Mouse (Mus musculus) testis, adult 2 months (tissue): ENCODE results near the gene Spred2. TPM values are rescaled to one million over a fixed set of nuclear protein-coding genes. Genes with fewer than 3 reads are reported as not detected.

Source experiments
- H3K27ac ChIP-seq: fragments of 200-500 bp; 2 replicates; pipeline ENCODE4 v1.5.1; 2012; ENCODE audit warnings: low read depth, low read length; ENCODE audit not compliant: control insufficient read depth, insufficient read depth
- H3K27me3 ChIP-seq: fragments of 200-500 bp; 2 replicates; pipeline ENCODE4 v1.6.1; 2012; ENCODE audit warnings: mild to moderate bottlenecking, low read length, moderate library complexity; ENCODE audit not compliant: control insufficient read depth, insufficient read depth
- H3K36me3 ChIP-seq: fragments of 200-500 bp; 2 replicates; pipeline ENCODE4 v1.6.1; 2012; ENCODE audit warnings: mild to moderate bottlenecking, low read length; ENCODE audit not compliant: control insufficient read depth, insufficient read depth
- H3K4me1 ChIP-seq: fragments of 200-500 bp; 2 replicates; pipeline ENCODE4 v1.6.1; 2012; ENCODE audit warnings: low read length; ENCODE audit not compliant: control insufficient read depth, insufficient read depth
- H3K4me3 ChIP-seq: fragments of 200-500 bp; 2 replicates; pipeline ENCODE4 v1.5.1; 2012; ENCODE audit warnings: low read depth, mild to moderate bottlenecking, low read length, moderate library complexity, mixed read lengths; ENCODE audit not compliant: control insufficient read depth
- CTCF ChIP-seq: fragments of 200-500 bp; IDR thresholded peaks from 2 replicates; pipeline ENCODE4 v1.5.1; 2012; ENCODE audit warnings: low read depth, mild to moderate bottlenecking, inconsistent platforms, low read length, moderate library complexity; ENCODE audit not compliant: control insufficient read depth, insufficient read depth, insufficient replicate concordance
- POLR2A ChIP-seq: fragments of 200-500 bp; IDR thresholded peaks from 2 replicates; pipeline ENCODE4 v1.6.1; 2012; ENCODE audit warnings: low read depth, mild to moderate bottlenecking, inconsistent platforms, low read length, moderate library complexity; ENCODE audit not compliant: control insufficient read depth
- polyA plus RNA-seq: library from polyadenylated mRNA; depleted of rRNA; stranded (reverse); fragments of >200 nt; gene quantifications from 2 replicates; pipeline ENCODE4 v1.2.3, GENCODE M21; 2012

Gene Spred2
- polyA plus RNA-seq, 1 experiment: 3.4 TPM

DNA sequence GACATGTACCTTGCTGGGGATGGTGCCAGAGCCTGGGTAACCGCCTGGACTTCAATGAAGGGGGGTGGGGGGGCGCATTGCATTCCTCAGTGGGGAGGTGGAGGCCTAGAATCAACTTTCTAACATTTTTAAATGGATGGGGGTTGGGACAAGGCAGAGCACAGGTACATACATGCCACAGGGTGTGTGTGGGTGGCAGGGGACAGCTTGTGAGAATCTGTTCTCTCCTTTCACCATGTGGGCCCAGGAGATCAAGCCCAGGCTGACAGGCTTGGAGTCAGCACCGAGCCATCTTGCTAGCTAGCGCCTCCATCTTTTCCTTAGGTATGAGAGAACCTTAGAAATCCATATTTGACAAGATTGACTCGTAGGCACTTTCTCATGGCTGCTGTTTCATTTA is 35.7 kb downstream of the Spred2 start:
- Histone ChIP-seq H3K4me3 (no peak overlapping the region), H3K36me3 (no peaks in the 10 kb centered on the region), H3K27ac (no peak overlapping the region), H3K27me3 (no peaks in the 10 kb centered on the region), H3K4me1 (no peaks in the 10 kb centered on the region)
- no peak for TF ChIP-seq POLR2A
- no peak for TF ChIP-seq CTCF

DNA sequence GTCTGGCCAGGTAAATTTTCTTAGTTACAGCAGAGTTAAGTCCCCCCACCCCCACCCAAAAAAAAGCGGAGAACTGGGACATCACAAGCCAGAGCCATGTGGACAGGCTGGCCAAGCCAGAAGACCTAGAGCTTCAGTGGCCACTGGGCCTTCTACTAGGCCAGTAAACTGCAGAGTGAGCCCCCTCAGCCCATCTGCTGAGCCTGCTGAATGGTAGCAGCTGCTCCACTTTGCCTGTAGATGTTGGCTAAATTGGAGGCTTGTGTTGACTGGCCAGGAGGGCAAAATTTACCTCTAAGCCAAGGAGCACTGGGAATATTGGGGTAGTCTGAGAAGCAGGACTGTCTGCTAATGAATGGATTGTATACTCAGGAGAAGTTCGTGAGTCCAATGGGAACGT is 36.4 kb downstream of the Spred2 start:
- Histone ChIP-seq H3K27ac (no peak overlapping the region), H3K4me3 (no peak overlapping the region), H3K4me1 (no peaks in the 10 kb centered on the region), H3K27me3 (no peaks in the 10 kb centered on the region), H3K36me3 (no peaks in the 10 kb centered on the region)
- TF ChIP-seq CTCF: no peak
- TF ChIP-seq POLR2A: no peak

- TF ChIP-seq POLR2A: no peak
- no peak for TF ChIP-seq CTCF
- H3K4me1 ChIP-seq: no peaks in the 10 kb centered on the region
- no peaks in the 10 kb centered on the region for H3K27me3 ChIP-seq
- H3K4me3 ChIP-seq: no peak overlapping the region
- H3K36me3 ChIP-seq: no peaks in the 10 kb centered on the region
- no peak overlapping the region for H3K27ac ChIP-seq
Observed at GRCm38 (mm10) chr11:19961088-19961487, 36.9 kb downstream of the Spred2 start.

DNA sequence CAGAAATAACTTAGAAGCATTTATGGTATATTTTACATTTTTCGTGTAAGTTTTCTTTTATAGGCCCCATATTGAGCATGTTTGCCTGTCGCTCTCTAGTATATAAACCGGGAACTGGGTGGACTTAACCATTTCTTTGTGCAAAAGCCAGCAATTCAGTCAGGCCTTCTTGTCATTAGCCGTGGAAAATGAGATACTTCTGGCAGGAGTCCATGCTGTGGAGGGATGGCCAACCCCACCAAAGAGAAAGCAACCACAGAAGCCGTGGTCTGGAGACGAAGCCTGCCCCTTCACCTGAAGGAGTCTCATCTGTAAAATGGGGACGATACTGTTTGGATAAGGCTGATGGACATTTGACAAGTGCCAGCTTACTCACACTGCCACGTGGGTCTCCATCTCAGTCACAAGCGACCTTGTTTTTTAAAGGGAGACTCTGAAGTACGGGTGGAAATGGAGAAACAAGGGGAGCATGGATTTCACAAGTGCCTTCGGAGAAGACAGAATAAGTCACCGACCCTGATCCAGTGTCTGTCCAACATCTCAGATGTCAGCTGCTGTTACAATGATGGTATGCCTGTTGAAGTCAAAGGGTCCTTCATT is 37.7 kb downstream of the Spred2 start:
- Histone ChIP-seq H3K27ac (no peak overlapping the region), H3K27me3 (no peaks in the 10 kb centered on the region), H3K36me3 (no peaks in the 10 kb centered on the region), H3K4me3 (no peak overlapping the region), H3K4me1 (no peaks in the 10 kb centered on the region)
- no peak for TF ChIP-seq CTCF
- no peak for TF ChIP-seq POLR2A

DNA sequence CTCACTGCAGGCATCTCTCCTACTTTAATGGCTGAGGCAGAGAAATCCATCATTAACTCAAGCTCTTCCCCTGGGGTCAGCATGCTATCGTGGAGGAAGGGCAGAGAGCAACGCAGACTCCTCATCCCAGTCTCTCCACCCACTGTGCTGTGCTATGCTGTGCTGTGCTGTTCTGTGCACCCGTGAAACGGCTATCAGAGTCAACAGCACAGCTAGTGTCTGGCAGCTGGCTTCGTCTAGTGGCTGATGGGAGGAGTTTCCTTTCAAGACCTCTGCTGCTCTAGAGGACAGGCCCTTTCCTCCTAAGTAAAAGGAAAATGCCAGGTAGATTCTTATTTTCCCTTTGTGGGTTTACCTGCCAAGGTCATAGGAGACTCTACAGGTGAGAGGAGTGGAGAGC is 38.6 kb downstream of the Spred2 start:
- Histone ChIP-seq H3K36me3 (no peaks in the 10 kb centered on the region), H3K4me3 (no peak overlapping the region), H3K4me1 (no peaks in the 10 kb centered on the region), H3K27ac (no peak overlapping the region), H3K27me3 (no peaks in the 10 kb centered on the region)
- TF ChIP-seq CTCF (no peak), POLR2A (no peak)

DNA sequence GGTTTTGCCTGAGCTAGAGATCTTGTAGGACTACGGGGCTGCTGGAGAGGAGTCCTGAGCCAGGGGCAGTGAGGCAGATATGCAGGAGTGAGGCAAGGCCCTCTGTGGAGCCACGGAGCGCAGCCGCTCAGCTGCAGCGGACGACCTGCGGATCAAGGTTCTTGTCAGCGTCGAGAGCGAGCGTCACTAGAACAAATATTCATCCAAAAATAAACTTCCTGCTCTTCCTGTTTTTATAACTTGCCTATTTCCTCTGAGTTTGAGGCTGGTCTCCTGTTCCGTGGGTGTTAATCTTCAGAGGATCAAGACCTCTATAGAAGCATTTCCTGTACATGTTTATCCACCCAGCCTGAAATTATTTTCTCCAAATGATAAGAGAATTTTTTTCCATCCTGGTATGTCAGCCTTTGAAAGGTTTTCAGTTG is 39.6 kb downstream of the Spred2 start:
- H3K36me3 ChIP-seq: no peaks in the 10 kb centered on the region
- no peaks in the 10 kb centered on the region for H3K4me1 ChIP-seq

DNA sequence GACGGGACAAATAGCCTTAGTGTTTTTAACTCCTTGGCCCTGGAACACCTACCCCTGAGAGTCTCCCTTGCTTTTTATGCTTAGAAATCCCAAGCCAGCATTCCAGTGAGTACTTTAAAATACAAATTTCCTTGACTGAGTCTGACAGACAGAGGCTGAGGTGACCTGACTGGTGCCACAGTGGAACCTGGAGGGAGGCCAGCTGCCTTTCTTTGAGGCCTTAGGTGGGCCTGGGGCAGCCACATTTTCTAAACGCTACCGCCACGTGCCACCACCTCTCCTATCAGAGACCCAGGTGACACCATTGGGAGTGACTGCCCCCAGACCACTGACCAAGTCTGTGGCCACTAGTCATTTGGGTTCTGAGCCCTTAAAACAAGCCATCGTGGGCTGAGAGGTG is 40.2 kb downstream of the Spred2 start:
- Histone ChIP-seq H3K36me3 (no peaks in the 10 kb centered on the region), H3K27ac (no peak overlapping the region), H3K27me3 (no peaks in the 10 kb centered on the region), H3K4me3 (no peak overlapping the region), H3K4me1 (no peaks in the 10 kb centered on the region)
- TF ChIP-seq POLR2A: no peak
- TF ChIP-seq CTCF: no peak

More for the DNA sequence above, 39.6 kb downstream of the Spred2 start:
- Histone ChIP-seq H3K27me3 (no peaks in the 10 kb centered on the region), H3K27ac (no peak overlapping the region), H3K4me3 (no peak overlapping the region)
- TF ChIP-seq POLR2A (no peak), CTCF (no peak)

DNA sequence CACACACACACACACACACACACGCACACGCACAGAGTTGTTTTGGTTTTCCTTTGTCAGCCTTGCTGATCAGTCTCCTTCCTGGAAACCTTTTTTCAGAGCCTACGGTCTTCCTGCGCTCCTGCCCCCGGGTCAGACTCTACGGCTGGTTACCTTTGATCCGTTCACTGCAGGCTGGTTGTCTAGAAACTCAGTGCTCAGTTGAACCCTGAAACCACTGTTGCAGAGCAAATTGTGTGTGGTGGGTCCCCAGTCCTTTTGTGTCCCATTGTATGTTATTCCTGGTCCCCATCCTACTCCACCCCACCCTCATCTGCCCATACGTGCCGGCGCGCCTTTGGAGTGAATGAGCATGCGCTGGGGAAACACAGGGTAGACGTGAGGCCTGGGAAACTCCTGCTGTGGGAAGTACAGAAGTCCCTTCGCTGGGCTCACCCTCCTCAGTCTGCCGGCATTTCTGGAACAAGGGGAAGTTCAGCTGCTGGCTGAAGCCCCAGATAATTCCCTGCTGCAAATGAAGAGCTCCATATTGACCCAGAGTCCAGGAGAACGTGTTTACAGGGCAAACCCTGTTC is 40.9 kb downstream of the Spred2 start:
- no peak overlapping the region for H3K27ac ChIP-seq
- H3K4me3 ChIP-seq: no peak overlapping the region
- no peaks in the 10 kb centered on the region for H3K4me1 ChIP-seq
- no peaks in the 10 kb centered on the region for H3K27me3 ChIP-seq
- TF ChIP-seq POLR2A (no peak), CTCF (no peak)
- no peaks in the 10 kb centered on the region for H3K36me3 ChIP-seq
